Mouse (Mus musculus): Measurements from ENCODE around the gene Olfr1354.
"Not testable (repeated sequence)": the region's sequence is repeated elsewhere in the genome, so short reads cannot be mapped to it uniquely, and the experiment has no call there.

The Olfr1354 gene

DNA sequence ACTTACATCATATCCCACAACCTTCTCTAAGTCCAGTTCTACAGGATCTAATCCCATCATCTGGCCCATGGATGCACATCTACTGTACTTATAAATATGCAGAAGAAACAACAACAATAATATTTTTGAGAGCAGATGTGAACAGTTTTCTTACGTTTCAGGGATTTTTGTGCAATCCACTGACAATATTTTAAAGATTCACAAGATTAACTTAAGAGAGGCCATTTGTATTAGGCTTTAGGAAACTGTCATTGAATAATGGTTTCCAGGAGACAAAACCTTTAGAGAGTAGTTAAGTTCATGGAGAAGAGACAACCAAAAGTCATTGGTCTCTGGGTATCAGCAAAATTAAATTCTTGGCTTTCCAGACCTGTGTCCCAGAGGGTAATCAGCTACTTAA, at the start of gene Olfr1354:
Gene Olfr1354, plus strand, starts transcription at position 301 of the 400 bp plus-strand sequence.
- not testable (repeated sequence) for DNase-seq (ENCODE audit: inconsistent age in 2 of 2, low spot score in 1 of 2)

DNA sequence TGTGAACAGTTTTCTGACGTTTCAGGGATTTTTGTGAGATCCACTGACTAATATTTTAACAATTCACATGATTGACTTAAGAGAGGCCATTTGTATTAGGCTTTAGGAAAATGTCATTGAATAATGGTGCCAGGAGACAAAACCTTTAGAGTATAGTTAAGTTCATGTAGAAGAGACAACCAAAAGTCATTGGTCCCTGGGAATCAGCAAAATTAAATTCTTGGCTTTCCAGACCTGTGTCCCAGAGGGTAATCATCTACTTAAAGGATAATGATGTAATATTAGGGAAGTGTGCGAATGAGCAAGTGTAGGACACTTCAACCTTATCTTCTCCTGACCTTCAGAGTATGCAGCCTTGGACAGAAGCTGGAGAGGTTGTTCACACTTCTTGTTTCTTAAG, 37.7 kb upstream of the Olfr1354 start, which contains the start of gene Olfr1355:
Gene Olfr1355, plus strand, starts transcription at position 301 of the 400 bp plus-strand sequence.
- no peak for DNase-seq (ENCODE audit: inconsistent age in 2 of 2, low spot score in 1 of 2)

DNA sequence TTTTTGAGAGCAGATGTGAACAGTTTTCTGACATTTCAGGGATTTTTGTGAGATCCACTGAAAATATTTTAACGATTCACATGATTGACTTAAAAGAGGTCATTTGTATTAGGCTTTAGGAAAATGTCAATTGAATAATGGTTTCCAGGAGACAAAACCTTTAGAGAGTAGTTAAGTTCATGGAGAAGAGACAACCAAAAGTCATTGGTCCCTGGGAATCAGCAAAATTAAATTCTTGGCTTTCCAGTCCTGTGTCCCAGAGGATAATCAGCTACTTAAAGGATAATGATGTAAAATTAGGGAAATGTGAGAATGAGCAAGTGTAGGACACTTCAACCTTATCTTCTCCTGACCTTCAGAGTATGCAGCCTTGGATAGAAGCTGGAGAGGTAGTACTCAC, 37.4 kb downstream of the Olfr1354 start, which contains the start of gene Olfr8:
Gene Olfr8, plus strand, starts transcription at position 301 of the 400 bp plus-strand sequence.
- DNase-seq (ENCODE audit: inconsistent age in 2 of 2, low spot score in 1 of 2) = not testable (repeated sequence)

DNA sequence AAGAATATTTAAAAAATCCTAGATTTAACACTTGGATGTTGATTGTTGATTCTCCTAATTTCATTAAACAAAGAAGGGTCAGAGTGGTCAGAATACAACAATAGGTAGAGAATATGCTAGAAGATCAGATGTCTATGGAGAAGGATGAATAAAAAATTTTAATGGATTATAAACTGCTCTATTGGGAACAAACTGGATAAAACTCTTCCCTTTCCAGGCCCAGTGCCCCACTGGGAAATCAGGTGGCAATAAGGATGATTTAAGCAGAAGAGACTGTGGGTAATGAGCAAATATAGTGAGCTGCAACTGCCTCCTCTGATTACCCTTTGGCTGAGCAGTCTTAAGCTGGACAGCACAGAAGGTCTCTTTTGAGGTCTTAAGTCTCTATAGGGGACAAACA, 50.0 kb downstream of the Olfr1354 start, which contains the start of gene Olfr1353:
Gene Olfr1353, plus strand, starts transcription at position 301 of the 400 bp plus-strand sequence.
- not testable (repeated sequence) for DNase-seq (ENCODE audit: inconsistent age in 2 of 2, low spot score in 1 of 2)

Data from adrenal gland, adult (tissue).